Comparison of ENCODE assay signal across 8 mouse cellular contexts in genomic region chr5:28037172-28037591, GRCm38 (mm10). TPM values are rescaled to one million over a fixed set of nuclear protein-coding genes. Genes with fewer than 3 reads are reported as not detected.
DNase-seq lines count a peak whose midpoint lies in the region; ATAC-seq and TF ChIP-seq lines count a peak whose summit lies in the region.

No protein-coding gene starts in this region.

- 14% methylated on average over 3 of the region's 3 CpGs for WGBS in liver, embryonic 11.5 days
- WGBS in midbrain, embryonic 13.5 days = 47% methylated on average over 3 of the region's 3 CpGs
- WGBS in midbrain, postnatal 0 days = 48% methylated on average over 3 of the region's 3 CpGs

- DNase-seq in liver, embryonic 11.5 days (ENCODE audit: low spot score) = peak; percentile 25
- no peak for DNase-seq in liver
- peak; percentile 65 for DNase-seq in gastrocnemius, postnatal 25 days
- DNase-seq in kidney, adult 8-10 months = peak; percentile 52 to 65
- no peak for DNase-seq in midbrain, postnatal 0 days (ENCODE audit: low spot score)
- DNase-seq in ovary, postnatal 36 days (ENCODE audit: low spot score) = no peak

- TF ChIP-seq CTCF in midbrain, postnatal 0 days (IDR thresholded peaks at IDR 0.05) = no peak

- no peak for ATAC-seq in liver, embryonic 11.5 days (replicated peaks; ENCODE audit: low FRiP score)
- peak; percentile 77 for ATAC-seq in megakaryocyte progenitor cell, adult 5-6 weeks (replicated peaks; ENCODE audit: poor library complexity)
- no peak for ATAC-seq in midbrain, embryonic 13.5 days
- no peak for ATAC-seq in midbrain, postnatal 0 days (ENCODE audit: low FRiP score)

- no peaks in the 10 kb centered on the region; the same call in 1 of the 2 replicates for H3K27me3 ChIP-seq in liver, embryonic 11.5 days (replicated peaks; ENCODE audit: control insufficient read depth, insufficient read depth, low read length)
- no peaks in the 10 kb centered on the region for H3K27me3 ChIP-seq in midbrain, embryonic 13.5 days
- no peaks in the 10 kb centered on the region for H3K27me3 ChIP-seq in midbrain, postnatal 0 days (ENCODE audit: insufficient read depth, low read length)

- no peaks in the 10 kb centered on the region for H3K9me3 ChIP-seq in liver, embryonic 11.5 days (ENCODE audit: control insufficient read depth, low read length)
- no peaks in the 10 kb centered on the region for H3K9me3 ChIP-seq in midbrain, embryonic 13.5 days
- H3K9me3 ChIP-seq in midbrain, postnatal 0 days (ENCODE audit: low read length) = no peaks in the 10 kb centered on the region

- H3K27ac ChIP-seq in liver, embryonic 11.5 days (ENCODE audit: low read depth, low read length) = no peak overlapping the region
- H3K27ac ChIP-seq in midbrain, embryonic 13.5 days = no peak overlapping the region
- no peak overlapping the region for H3K27ac ChIP-seq in midbrain, postnatal 0 days (ENCODE audit: low read depth, low read length)

- H3K4me1 ChIP-seq in liver, embryonic 11.5 days (replicated peaks; ENCODE audit: control insufficient read depth, insufficient read depth, low read length) = peaks cover under 1% of the 10 kb centered on the region; the same call in 1 of the 2 replicates
- H3K4me1 ChIP-seq in midbrain, embryonic 13.5 days (replicated peaks) = peaks cover 8% of the 10 kb centered on the region; the same call in 1 of the 2 replicates
- H3K4me1 ChIP-seq in midbrain, postnatal 0 days (ENCODE audit: insufficient read depth, low read length) = 0 out of 2 replicates have a peak, but pooled peaks cover 2% of the 10 kb centered on the region

- no peaks in the 10 kb centered on the region for H3K36me3 ChIP-seq in liver, embryonic 11.5 days (ENCODE audit: control insufficient read depth, insufficient read depth, low read length)
- no peaks in the 10 kb centered on the region for H3K36me3 ChIP-seq in midbrain, embryonic 13.5 days
- H3K36me3 ChIP-seq in midbrain, postnatal 0 days (ENCODE audit: insufficient read depth, low read length) = no peaks in the 10 kb centered on the region

- H3K4me2 ChIP-seq in liver, embryonic 11.5 days = no peak overlapping the region
- no peak overlapping the region for H3K4me2 ChIP-seq in midbrain, embryonic 13.5 days (replicated peaks)
- no peak overlapping the region for H3K4me2 ChIP-seq in midbrain, postnatal 0 days (ENCODE audit: low read depth, low read length, poor library complexity, severe bottlenecking)

- no peak overlapping the region for H3K9ac ChIP-seq in liver, embryonic 11.5 days (ENCODE audit: low read depth, low read length)
- no peak overlapping the region for H3K9ac ChIP-seq in midbrain, embryonic 13.5 days (replicated peaks)
- H3K9ac ChIP-seq in midbrain, postnatal 0 days (replicated peaks; ENCODE audit: low read length, poor library complexity, severe bottlenecking) = no peak overlapping the region

- no peak overlapping the region for H3K4me3 ChIP-seq in liver, embryonic 11.5 days (ENCODE audit: low read depth, low read length)
- H3K4me3 ChIP-seq in midbrain, embryonic 13.5 days (replicated peaks) = no peak overlapping the region
- H3K4me3 ChIP-seq in midbrain, postnatal 0 days (ENCODE audit: low read depth, low read length) = no peak overlapping the region

RNA-seq across cellular contexts. Expression of gene Insig1, which starts 34.0 kb away (rescaled TPM):
- polyA plus RNA-seq in liver, embryonic 11.5 days (2014; fragmentation: Nextera tagmentation; extraction: Ambion mirVana) = 59.7 and 65.4 TPM in 2 replicates
- total RNA-seq in gastrocnemius, postnatal 25 days (2021) = 10 to 100 TPM; 11.8 to 12.2 TPM
- total RNA-seq in megakaryocyte progenitor cell, adult 5-6 weeks (2015) = 16.5 and 19.3 TPM in 2 replicates
- total RNA-seq in megakaryocyte progenitor cell, adult 5-6 weeks (2017) = 20.2 and 27.8 TPM in 2 replicates
- polyA plus RNA-seq in midbrain, embryonic 13.5 days (2015; fragmentation: Nextera tagmentation; extraction: Ambion mirVana) = 87.8 and 97.1 TPM in 2 replicates
- 131 and 164 TPM in 2 replicates for total RNA-seq in midbrain, postnatal 0 days (2014; rRNA removed)
- polyA plus RNA-seq in midbrain, postnatal 0 days (2015; fragmentation: Nextera tagmentation; extraction: Ambion mirVana) = 90.6 and 97.9 TPM in 2 replicates

Comparison
In these comparisons a context has a peak if more than half of its experiments do, and no peak if none do; other contexts are left out.
1. DNase-seq: peak in liver, embryonic 11.5 days (single experiment), gastrocnemius, postnatal 25 days (single experiment) and kidney, adult 8-10 months (2 of 2); none in liver (single experiment), midbrain, postnatal 0 days (single experiment) and ovary, postnatal 36 days (single experiment).